Mouse (Mus musculus): ENCODE measurements around the gene Kndc1. TPM values are rescaled to one million over a fixed set of nuclear protein-coding genes. Genes with fewer than 3 reads are reported as not detected.

Gene Kndc1
- polyA plus RNA-seq, 1 experiment from 2014 or later: 3.1 TPM

DNA sequence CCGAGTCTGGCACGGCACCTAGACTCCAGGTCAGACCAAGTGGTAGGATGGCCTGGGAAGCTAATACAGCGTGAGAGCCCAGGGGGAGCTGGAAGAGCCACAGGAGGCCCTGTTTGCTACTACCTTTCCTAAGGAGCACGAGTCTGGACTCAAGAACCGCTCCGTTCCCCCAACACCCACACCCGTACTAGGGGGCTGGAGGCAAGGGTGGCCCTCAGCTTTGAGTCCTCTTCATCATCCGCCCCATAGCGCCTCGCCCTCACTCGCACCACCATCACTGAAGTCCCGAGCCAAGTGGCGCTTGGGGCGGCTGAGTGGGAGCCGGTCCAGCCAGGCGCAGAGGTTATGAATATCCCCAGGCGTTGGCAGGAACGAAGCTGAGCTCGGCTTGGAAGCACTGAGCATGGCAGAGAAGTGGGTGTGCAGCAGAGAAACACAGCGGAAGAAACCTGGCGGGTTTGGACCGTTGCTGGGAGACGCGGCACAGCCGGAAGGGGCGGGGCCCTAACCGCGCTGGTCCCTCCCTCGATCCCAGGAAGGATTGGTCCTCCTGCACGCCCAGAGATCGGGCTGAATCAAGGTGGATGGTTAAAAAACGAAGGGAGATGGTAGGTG lies 83.9 kb downstream of the Kndc1 start, which contains the start of gene 6430531B16Rik:
Gene 6430531B16Rik (minus strand): TSS at position 478 of the 615 bp plus-strand sequence.
- Histone ChIP-seq H3K9me3 (no peaks in the 10 kb centered on the region), H3K9ac (peak within 1 kb of the TSS; percentile 65), H3K4me3 (peak within 1 kb of the TSS; percentile 58), H3K36me3 (no peaks in the 10 kb centered on the region), H3K27me3 (replicated peaks) (no peaks in the 10 kb centered on the region), H3K4me1 (peaks cover 6% of the 10 kb centered on the region; the same call in 1 of the 2 replicates), H3K4me2 (replicated peaks) (peak within 1 kb of the TSS; percentile 80), H3K27ac (no peak within 1 kb of the TSS)
- ATAC-seq (ENCODE audit: low FRiP score, low read depth): peak; percentile 94
- WGBS: 4% methylated on average over 32 of the region's 32 CpGs

DNA sequence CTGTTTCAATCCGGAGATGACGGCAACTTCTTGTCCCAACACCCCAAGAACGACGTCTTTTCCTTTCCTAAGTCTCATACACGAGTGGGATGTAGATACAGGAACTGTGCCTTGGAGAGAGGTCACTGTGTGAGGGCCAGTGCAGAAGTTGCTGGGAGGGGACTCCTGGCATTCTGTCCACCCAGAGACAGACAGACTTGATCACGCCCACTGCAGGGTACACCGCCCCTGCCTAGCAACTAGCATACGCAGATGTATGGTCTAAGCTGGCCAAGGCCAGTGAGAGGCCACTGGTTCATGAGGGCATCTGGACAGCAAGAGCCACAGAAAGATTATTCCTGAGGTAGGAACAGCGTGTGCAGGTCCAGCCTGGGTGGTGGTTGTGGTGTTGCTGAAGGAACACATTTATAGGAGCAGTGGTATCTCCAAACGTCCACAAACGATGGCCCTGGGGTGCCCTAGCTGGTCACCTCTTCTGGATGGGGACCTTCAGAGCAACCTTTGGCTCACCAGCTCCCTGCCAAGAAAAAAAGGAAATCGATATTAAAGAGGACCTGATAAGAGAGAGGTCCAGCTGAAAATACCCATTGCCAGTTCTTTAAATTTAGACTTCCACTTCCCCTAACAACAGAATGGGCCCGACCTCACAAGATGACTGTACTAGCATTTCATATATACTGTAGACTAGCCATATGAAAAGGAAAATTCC lies 84.7 kb downstream of the Kndc1 start:
- Histone ChIP-seq H3K4me2 (replicated peaks) (peak overlapping the region; percentile 80), H3K9ac (peak overlapping the region; percentile 48; the same call in 1 of the 2 replicates), H3K4me1 (peaks cover 6% of the 10 kb centered on the region; the same call in 1 of the 2 replicates), H3K27me3 (replicated peaks) (no peaks in the 10 kb centered on the region), H3K27ac (no peak overlapping the region), H3K9me3 (no peaks in the 10 kb centered on the region), H3K4me3 (peak overlapping the region; percentile 58), H3K36me3 (no peaks in the 10 kb centered on the region; the same call in 1 of the 2 replicates)
- ATAC-seq (ENCODE audit: low FRiP score, low read depth): peak; percentile 68
- WGBS: 43% methylated on average over 13 of the region's 13 CpGs

- H3K9ac ChIP-seq: no peak overlapping the region
- no peak overlapping the region for H3K27ac ChIP-seq
- ATAC-seq (ENCODE audit: low FRiP score, low read depth): no peak
- H3K4me3 ChIP-seq: no peak overlapping the region
- no peaks in the 10 kb centered on the region for H3K9me3 ChIP-seq
- H3K36me3 ChIP-seq: peaks cover 8% of the 10 kb centered on the region
- no peaks in the 10 kb centered on the region for H3K27me3 ChIP-seq (replicated peaks)
- 61% methylated on average over 3 of the region's 3 CpGs for WGBS
- H3K4me2 ChIP-seq (replicated peaks): no peak overlapping the region
- peaks cover 6% of the 10 kb centered on the region; the same call in 1 of the 2 replicates for H3K4me1 ChIP-seq
These were observed 86.3 kb downstream of the Kndc1 start for GRCm38 (mm10) chr7:139980778-139981177.

GRCm38 (mm10) chr7:139982058-139982457 lies 87.6 kb downstream of the Kndc1 start:
- H3K4me3 ChIP-seq: no peak overlapping the region
- H3K4me2 ChIP-seq (replicated peaks): no peak overlapping the region
- no peak overlapping the region for H3K9ac ChIP-seq
- peaks cover 8% of the 10 kb centered on the region for H3K36me3 ChIP-seq
- H3K27me3 ChIP-seq (replicated peaks): no peaks in the 10 kb centered on the region
- H3K27ac ChIP-seq: no peak overlapping the region
- H3K4me1 ChIP-seq: peaks cover 6% of the 10 kb centered on the region; the same call in 1 of the 2 replicates
- H3K9me3 ChIP-seq: no peaks in the 10 kb centered on the region
- ATAC-seq (ENCODE audit: low FRiP score, low read depth): no peak
- 94% methylated on average over 11 of the region's 11 CpGs for WGBS

DNA sequence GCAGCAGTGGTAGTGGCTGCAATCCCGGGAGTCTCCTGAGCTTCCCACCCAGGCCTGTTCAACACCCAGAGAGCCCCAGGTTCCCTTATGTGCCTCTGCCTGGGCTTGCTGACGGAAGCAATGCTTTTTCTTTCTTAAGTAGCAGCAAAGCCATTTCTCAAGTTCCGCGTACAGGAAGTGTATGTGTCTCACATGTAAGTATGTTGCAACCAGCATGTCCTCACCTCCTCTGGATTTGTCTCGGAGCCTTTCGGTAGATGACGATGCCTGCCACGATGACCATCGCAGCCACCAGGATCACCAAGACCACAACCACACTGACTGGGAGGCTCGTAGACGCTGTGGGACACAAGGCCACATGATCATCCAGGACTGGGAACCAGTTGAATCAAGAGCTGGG lies 90.0 kb downstream of the Kndc1 start:
- H3K27me3 ChIP-seq (replicated peaks): no peaks in the 10 kb centered on the region
- H3K4me1 ChIP-seq: no peaks in the 10 kb centered on the region
- no peak for ATAC-seq (ENCODE audit: low FRiP score, low read depth)
- H3K9ac ChIP-seq: no peak overlapping the region
- H3K36me3 ChIP-seq: peaks cover 8% of the 10 kb centered on the region
- WGBS: 93% methylated on average over 11 of the region's 11 CpGs
- no peak overlapping the region for H3K4me2 ChIP-seq (replicated peaks)
- H3K27ac ChIP-seq: no peak overlapping the region
- H3K4me3 ChIP-seq: no peak overlapping the region
- H3K9me3 ChIP-seq: no peaks in the 10 kb centered on the region

DNA sequence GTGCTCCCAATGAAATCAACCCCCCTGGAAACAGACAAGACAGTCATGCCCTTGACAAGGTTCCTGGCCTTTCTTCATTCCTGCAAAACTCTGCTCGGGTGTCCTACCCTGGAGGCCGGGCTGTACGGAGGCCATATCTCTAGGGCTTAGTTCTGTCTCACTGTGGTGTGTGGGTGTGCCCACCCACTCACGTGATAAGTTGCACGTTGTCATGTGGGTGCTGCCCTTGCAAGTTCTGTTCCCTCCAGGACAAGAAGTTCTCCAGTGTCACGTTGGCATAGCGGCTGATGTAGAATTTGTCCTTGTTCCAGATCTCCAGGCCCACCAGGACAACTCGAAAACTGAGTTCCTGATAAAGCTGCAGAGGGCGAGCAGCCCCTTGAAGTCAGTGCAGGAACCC lies 93.8 kb downstream of the Kndc1 start:
- Histone ChIP-seq H3K4me3 (no peak overlapping the region), H3K27ac (no peak overlapping the region), H3K4me2 (replicated peaks) (no peak overlapping the region), H3K4me1 (no peaks in the 10 kb centered on the region), H3K36me3 (peaks cover 8% of the 10 kb centered on the region), H3K27me3 (replicated peaks) (no peaks in the 10 kb centered on the region), H3K9ac (no peak overlapping the region), H3K9me3 (no peaks in the 10 kb centered on the region)
- ATAC-seq (ENCODE audit: low FRiP score, low read depth): no peak
- WGBS: 88% methylated on average over 9 of the region's 9 CpGs

DNA sequence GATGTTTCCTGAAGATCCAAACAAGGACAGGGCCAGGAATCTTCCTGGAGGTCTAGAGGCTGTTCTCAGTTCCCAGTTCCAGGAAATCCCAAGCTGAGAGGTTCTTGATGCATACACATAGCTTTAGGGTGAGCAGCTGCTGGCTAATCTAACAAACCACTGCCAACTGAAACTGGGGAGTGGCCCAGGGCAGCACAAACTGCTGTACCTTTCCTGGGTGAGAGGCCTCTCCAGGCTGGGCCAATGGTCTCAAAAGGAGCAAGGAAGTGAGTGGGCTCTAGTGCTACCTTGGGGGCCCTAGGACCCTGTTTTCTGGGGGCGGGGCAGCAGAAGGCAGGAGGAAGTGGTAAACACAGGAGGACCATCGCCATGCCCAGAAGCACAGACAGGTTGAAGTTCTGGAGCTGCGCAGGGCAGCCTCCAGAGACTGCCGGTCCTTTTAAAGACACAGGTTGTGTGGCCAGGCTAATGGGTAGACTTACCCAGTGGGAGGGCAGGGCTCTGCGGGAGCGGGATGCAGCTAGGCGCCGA lies 96.4 kb downstream of the Kndc1 start:
- Histone ChIP-seq H3K36me3 (peaks cover 10% of the 10 kb centered on the region; the same call in 1 of the 2 replicates), H3K4me2 (replicated peaks) (no peak overlapping the region), H3K9ac (no peak overlapping the region), H3K27me3 (replicated peaks) (no peaks in the 10 kb centered on the region), H3K4me1 (no peaks in the 10 kb centered on the region), H3K4me3 (no peak overlapping the region), H3K9me3 (no peaks in the 10 kb centered on the region), H3K27ac (no peak overlapping the region)
- no peak for ATAC-seq (ENCODE audit: low FRiP score, low read depth)
- 73% methylated on average over 8 of the region's 8 CpGs for WGBS

MicroRNAs encoded within 50 kb of the gene (microRNA counts, 519-probe panel; counts per million panel counts)
- microRNA mmu-miR-202-3p (342 counts per million, percentile 67 among the panel's probes with 10 or more counts), microRNA mmu-miR-202-5p (342 counts per million, percentile 67 among the panel's probes with 10 or more counts)

Small RNAs within 50 kb of the gene (microRNA-seq; reads per million reads assigned to microRNA genes)
- gene Mir202 (0.66 reads per million), gene Mir7062 (0.66 reads per million), gene mmu-mir-7686 (not detected)

Other genes starting within 250 kb of the Kndc1 start
- 0.49 and 0.50 TPM in 2 replicates for gene Cfap46, start 210.9 kb upstream of the Kndc1 start, polyA plus RNA-seq (2016; fragmentation: Nextera tagmentation; extraction: Ambion mirVana)
- 20.0 and 21.0 TPM in 2 replicates for gene Adgra1, start 60.5 kb upstream of the Kndc1 start, polyA plus RNA-seq (2016; fragmentation: Nextera tagmentation; extraction: Ambion mirVana)
- gene Utf1, start 49.1 kb downstream of the Kndc1 start, polyA plus RNA-seq (2016; fragmentation: Nextera tagmentation; extraction: Ambion mirVana): not detected in 2 replicates
- 0.26 and 0.34 TPM in 2 replicates for gene 6430531B16Rik, start 84.1 kb downstream of the Kndc1 start, polyA plus RNA-seq (2016; fragmentation: Nextera tagmentation; extraction: Ambion mirVana)
- 3.6 and 3.9 TPM in 2 replicates for gene Adam8, start 97.9 kb downstream of the Kndc1 start, polyA plus RNA-seq (2016; fragmentation: Nextera tagmentation; extraction: Ambion mirVana)
- gene Zfp511, start 141.7 kb downstream of the Kndc1 start, polyA plus RNA-seq (2016; fragmentation: Nextera tagmentation; extraction: Ambion mirVana): 49.2 and 54.8 TPM in 2 replicates
- 62.5 and 65.1 TPM in 2 replicates for gene Tubgcp2, start 142.0 kb downstream of the Kndc1 start, polyA plus RNA-seq (2016; fragmentation: Nextera tagmentation; extraction: Ambion mirVana)
- gene Msx3, start 154.4 kb downstream of the Kndc1 start, polyA plus RNA-seq (2016; fragmentation: Nextera tagmentation; extraction: Ambion mirVana): 81.6 and 95.9 TPM in 2 replicates
- gene Caly, start 187.9 kb downstream of the Kndc1 start, polyA plus RNA-seq (2016; fragmentation: Nextera tagmentation; extraction: Ambion mirVana): 25.5 and 28.4 TPM in 2 replicates
- not detected in 2 replicates for gene Prap1, start 198.7 kb downstream of the Kndc1 start, polyA plus RNA-seq (2016; fragmentation: Nextera tagmentation; extraction: Ambion mirVana)
- gene Fuom, start 207.7 kb downstream of the Kndc1 start, polyA plus RNA-seq (2016; fragmentation: Nextera tagmentation; extraction: Ambion mirVana): 22.3 and 23.9 TPM in 2 replicates
- gene Paox, start 221.1 kb downstream of the Kndc1 start, polyA plus RNA-seq (2016; fragmentation: Nextera tagmentation; extraction: Ambion mirVana): 13.1 and 13.2 TPM in 2 replicates
- 136 and 139 TPM in 2 replicates for gene Echs1, start 221.8 kb downstream of the Kndc1 start, polyA plus RNA-seq (2016; fragmentation: Nextera tagmentation; extraction: Ambion mirVana)
- gene Mtg1, start 242.9 kb downstream of the Kndc1 start, polyA plus RNA-seq (2016; fragmentation: Nextera tagmentation; extraction: Ambion mirVana): 24.2 and 26.0 TPM in 2 replicates

Data from neural tube, embryonic 12.5 days (tissue).